Comparison of ENCODE assay signal across 8 mouse cellular contexts in genomic region chr1:171149974-171150760, GRCm38 (mm10). TPM values are rescaled to one million over a fixed set of nuclear protein-coding genes. Genes with fewer than 3 reads are reported as not detected.
DNase-seq lines count a peak whose midpoint lies in the region; ATAC-seq and TF ChIP-seq lines count a peak whose summit lies in the region.

Gene Sdhc (minus strand): TSS chr1:171150603.
Gene Mpz (plus strand): TSS chr1:171150711.

- WGBS in hindbrain, embryonic 10.5 days: under 1% methylated on average over 34 of the region's 34 CpGs
- 1% methylated on average over 30 of the region's 34 CpGs for WGBS in lung, postnatal 0 days

- H3K9me3 ChIP-seq in hindbrain, embryonic 10.5 days: no peaks in the 10 kb centered on the region
- no peaks in the 10 kb centered on the region for H3K9me3 ChIP-seq in lung, postnatal 0 days (ENCODE audit: low read length)

- H3K4me1 ChIP-seq in hindbrain, embryonic 10.5 days (replicated peaks): peaks cover 23% of the 10 kb centered on the region
- H3K4me1 ChIP-seq in lung, postnatal 0 days (ENCODE audit: insufficient read depth, low read depth, low read length): peaks cover 6% of the 10 kb centered on the region; the same call in 1 of the 2 replicates

- 0 out of 2 replicates have a peak, but pooled peaks cover 5% of the 10 kb centered on the region for H3K27me3 ChIP-seq in hindbrain, embryonic 10.5 days (ENCODE audit: insufficient read depth, poor library complexity, severe bottlenecking)
- no peaks in the 10 kb centered on the region for H3K27me3 ChIP-seq in lung, postnatal 0 days (replicated peaks; ENCODE audit: insufficient read depth, low read length)

- peak within 1 kb of the TSS; percentile 83 for H3K9ac ChIP-seq in lung, postnatal 0 days (replicated peaks; ENCODE audit: low read depth)

- peak; percentile 94 for ATAC-seq in frontal cortex, adult (ENCODE audit: low TSS enrichment)
- peak; percentile 99 for ATAC-seq in lung, postnatal 0 days

- peak within 1 kb of the TSS; percentile 90 for H3K4me3 ChIP-seq in hindbrain, embryonic 10.5 days
- peak within 1 kb of the TSS; percentile 68 for H3K4me3 ChIP-seq in lung, postnatal 0 days (ENCODE audit: low read depth, low read length)

- H3K4me2 ChIP-seq in lung, postnatal 0 days (replicated peaks; ENCODE audit: low read depth, low read length): peak within 1 kb of the TSS; percentile 73

- H3K36me3 ChIP-seq in hindbrain, embryonic 10.5 days: peaks cover 12% of the 10 kb centered on the region
- no peaks in the 10 kb centered on the region for H3K36me3 ChIP-seq in lung, postnatal 0 days (ENCODE audit: insufficient read depth, low read length)

- TF ChIP-seq CTCF in lung, postnatal 0 days (IDR thresholded peaks at IDR 0.05): no peak

- TF ChIP-seq EP300 in lung, postnatal 0 days (IDR thresholded peaks at IDR 0.05): no peak

- DNase-seq in MN1 (ENCODE audit: low spot score): peak; percentile 96
- DNase-seq in cerebellum, adult 9-10 months: peak; percentile 97
- DNase-seq in hindbrain, embryonic 10.5 days (ENCODE audit: low spot score): peak; percentile 95
- peak; percentile 94 for DNase-seq in layer of hippocampus, adult 9-11 months
- DNase-seq in lung, postnatal 0 days (ENCODE audit: low spot score): peak; percentile 97
- peak; percentile 94 for DNase-seq in ovary, postnatal 14 days (ENCODE audit: low spot score)
- DNase-seq in thymus, postnatal 14 days: peak; percentile 97

- H3K27ac ChIP-seq in hindbrain, embryonic 10.5 days: peak within 1 kb of the TSS; percentile 89
- peak within 1 kb of the TSS; percentile 71 for H3K27ac ChIP-seq in lung, postnatal 0 days (ENCODE audit: low read length)

RNA-seq across cellular contexts. Expression of gene Sdhc, which starts in this region (rescaled TPM):
- 295 and 301 TPM in 2 replicates for polyA plus RNA-seq in hindbrain, embryonic 10.5 days (2016; fragmentation: Nextera tagmentation; extraction: Ambion mirVana)
- 145 and 157 TPM in 2 replicates for polyA plus RNA-seq in lung, postnatal 0 days (2015; fragmentation: Nextera tagmentation; extraction: Ambion mirVana)

RNA-seq across cellular contexts. Expression of gene Mpz, which starts in this region (rescaled TPM):
- 1.3 and 1.6 TPM in 2 replicates for polyA plus RNA-seq in hindbrain, embryonic 10.5 days (2016; fragmentation: Nextera tagmentation; extraction: Ambion mirVana)
- 0.62 and 0.73 TPM in 2 replicates for polyA plus RNA-seq in lung, postnatal 0 days (2015; fragmentation: Nextera tagmentation; extraction: Ambion mirVana)

Comparison
In these comparisons a context has a peak if more than half of its experiments do, and no peak if none do; other contexts are left out.
1. Peak in every context shown above with its lines: DNase-seq, ATAC-seq, H3K4me3 ChIP-seq and H3K27ac ChIP-seq.